8 mouse cellular contexts compared by ENCODE assay signal in genomic region chr8:105496439-105497180, GRCm38 (mm10). TPM values are rescaled to one million over a fixed set of nuclear protein-coding genes. Genes with fewer than 3 reads are reported as not detected.
DNase-seq lines count a peak whose midpoint lies in the region; ATAC-seq lines count a peak whose summit lies in the region.

TSS of gene Zdhhc1 (minus strand) at chr8:105496902.

- peak within 1 kb of the TSS; percentile 94 for H3K4me2 ChIP-seq in hindbrain, embryonic 11.5 days (replicated peaks; ENCODE audit: low read depth, low read length)

- peak; percentile 41 for DNase-seq in MEL-GATA-1-ER (ENCODE audit: extremely low read depth, low read depth)
- DNase-seq in cerebellum, adult 9-11 months: peak; percentile 89
- DNase-seq in frontal cortex, postnatal 10 days (ENCODE audit: low spot score in 2 of 2): peak; percentile 72 to 85
- DNase-seq in hindbrain, embryonic 11.5 days (ENCODE audit: low spot score): peak; percentile 94
- DNase-seq in layer of hippocampus, postnatal 10 days (ENCODE audit: low spot score in 2 of 2): peak; percentile 88 to 93
- DNase-seq in lung, postnatal 10 days: peak; percentile 93
- peak; percentile 88 for DNase-seq in ovary, postnatal 14 days (ENCODE audit: low spot score)
- peak; percentile 68 to 84 for DNase-seq in thymus, postnatal 10 days (ENCODE audit: low spot score in 2 of 2)

- H3K27me3 ChIP-seq in hindbrain, embryonic 11.5 days (ENCODE audit: control insufficient read depth, insufficient read depth, low read length): no peaks in the 10 kb centered on the region

- H3K4me1 ChIP-seq in hindbrain, embryonic 11.5 days (replicated peaks; ENCODE audit: control insufficient read depth, insufficient read depth, low read length): peaks cover 4% of the 10 kb centered on the region; the same call in 1 of the 2 replicates

- ATAC-seq in hindbrain, embryonic 11.5 days (ENCODE audit: low FRiP score): peak; percentile 93

- H3K36me3 ChIP-seq in hindbrain, embryonic 11.5 days (ENCODE audit: control insufficient read depth, insufficient read depth, low read length): no peaks in the 10 kb centered on the region

- under 1% methylated on average over 58 of the region's 68 CpGs for WGBS in hindbrain, embryonic 11.5 days

- peak within 1 kb of the TSS; percentile 88 for H3K4me3 ChIP-seq in hindbrain, embryonic 11.5 days (ENCODE audit: low read depth, low read length)

- peak within 1 kb of the TSS; percentile 85 for H3K9ac ChIP-seq in hindbrain, embryonic 11.5 days (ENCODE audit: low read depth, low read length)

- peak within 1 kb of the TSS; percentile 43; the same call in 1 of the 2 replicates for H3K27ac ChIP-seq in hindbrain, embryonic 11.5 days (ENCODE audit: low read depth, low read length)

- H3K9me3 ChIP-seq in hindbrain, embryonic 11.5 days (ENCODE audit: control insufficient read depth, low read length): no peaks in the 10 kb centered on the region

RNA-seq across cellular contexts. Expression of gene Zdhhc1, which starts in this region (rescaled TPM):
- 19.0 and 19.7 TPM in 2 replicates for polyA plus RNA-seq in hindbrain, embryonic 11.5 days (2014; fragmentation: Nextera tagmentation; extraction: Ambion mirVana)
- 10 to 100 TPM; 17.5 to 20.4 TPM for total RNA-seq in layer of hippocampus, postnatal 10 days (2021)

Comparison
In these comparisons a context has a peak if more than half of its experiments do, and no peak if none do; other contexts are left out.
1. Peak in every context shown above with its lines: DNase-seq, ATAC-seq, H3K4me3 ChIP-seq and H3K27ac ChIP-seq.
2. DNase-seq: peak in every context shown above with its lines; median percentile 94 in hindbrain, embryonic 11.5 days; 93 in lung, postnatal 10 days; 90 in layer of hippocampus, postnatal 10 days; 89 in cerebellum, adult 9-11 months; 88 in ovary, postnatal 14 days; 78 in frontal cortex, postnatal 10 days; 76 in thymus, postnatal 10 days; 41 in MEL-GATA-1-ER.